Mouse (Mus musculus): ENCODE measurements at regions not wholly inside any gene's neighbourhood (a gene's known extent, or its start where the extent isn't known, plus 50 kb on each side); places are given as distances from the start of the nearest gene placed in this dataset.

DNA sequence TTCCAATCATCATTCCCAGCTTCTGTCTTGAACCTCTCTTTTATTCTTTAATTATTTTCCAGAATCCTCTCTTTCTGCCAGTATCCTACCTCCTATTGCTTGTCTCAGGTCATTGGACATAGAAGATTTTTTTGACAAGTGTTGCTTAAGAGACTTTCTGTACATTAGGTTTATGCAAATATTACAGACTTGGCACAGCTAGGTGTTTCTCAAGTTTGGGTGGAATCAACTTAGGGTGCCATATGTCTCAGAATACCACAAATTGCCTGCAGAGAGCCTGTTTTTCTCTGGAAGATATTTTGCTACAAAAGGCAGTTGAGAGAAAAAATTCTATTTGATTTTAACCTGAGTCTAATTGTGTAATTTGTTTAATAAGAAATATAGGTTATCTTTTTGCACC lies 386.9 kb upstream of the Tacstd2 start:
- TF ChIP-seq POLR2A (IDR thresholded peaks at IDR 0.05; ENCODE audit: borderline replicate concordance, insufficient read depth, low read length): no peak
- no peak for TF ChIP-seq CTCF (IDR thresholded peaks at IDR 0.05; ENCODE audit: borderline replicate concordance, insufficient read depth, low read depth, low read length)
